Mouse (Mus musculus): ENCODE data around the gene Lamtor2.

DNA sequence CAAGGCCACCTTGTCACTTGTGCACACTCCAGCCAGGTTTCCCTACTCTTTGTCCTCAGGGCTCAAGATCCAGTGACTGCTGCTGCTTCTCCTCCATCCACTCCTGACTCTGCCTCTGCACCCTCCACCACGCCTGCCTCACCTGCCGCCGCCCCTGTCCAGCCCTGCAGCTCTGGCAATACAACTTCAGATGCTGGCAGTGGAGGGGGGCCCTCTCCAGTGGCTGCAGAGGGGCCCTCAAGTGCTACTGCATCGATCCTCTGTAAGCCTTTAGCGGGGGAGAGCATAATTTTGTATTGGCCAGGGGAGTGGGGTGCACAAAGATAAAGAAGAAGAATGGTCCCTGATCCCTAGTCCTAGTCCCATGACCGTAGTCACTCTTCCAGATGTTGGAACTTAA is 2.9 kb upstream of the Lamtor2 start:
- no peak for TF ChIP-seq CTCF (IDR thresholded peaks at IDR 0.05; ENCODE audit: low read depth, low read length)
- no peak for TF ChIP-seq POLR2A (IDR thresholded peaks at IDR 0.05; ENCODE audit: borderline replicate concordance, low read depth, low read length)

Measured in bone marrow macrophage, adult 2 months (primary cell).